Mouse (Mus musculus) hindbrain, postnatal 0 days (tissue): Measurements from ENCODE around the gene Fgfr2. TPM values are rescaled to one million over a fixed set of nuclear protein-coding genes. Genes with fewer than 3 reads are reported as not detected.
A peak's percentile ranks its signal among the peaks of the same experiment; 100 is the strongest.

Source experiments
- ATAC-seq: fragments of 200-750 bp; cut with Nextera tagmentation; 2 replicates; pipeline ENCODE4 v1.8.0; 2017; ENCODE audit warnings: mild to moderate bottlenecking, moderate TSS enrichment, moderate library complexity
- DNase-seq: peaks from one replicate; pipeline ENCODE4 v3.0.0-alpha.2; 2015; ENCODE audit warnings: low spot score
- H3K27ac ChIP-seq: fragments of 300-500 bp; sonication (generic); 2 replicates; pipeline ENCODE4 v1.5.1; 2014; ENCODE audit warnings: mild to moderate bottlenecking
- H3K27me3 ChIP-seq: fragments of 300-500 bp; sonication (generic); 2 replicates; pipeline ENCODE4 v1.6.1; 2014; ENCODE audit warnings: low read length, mixed read lengths; ENCODE audit not compliant: insufficient read depth
- H3K36me3 ChIP-seq: fragments of 300-500 bp; sonication (generic); 2 replicates; pipeline ENCODE4 v1.6.1; 2014; ENCODE audit warnings: low read length, mixed read lengths; ENCODE audit not compliant: insufficient read depth
- H3K4me1 ChIP-seq: fragments of 300-500 bp; sonication (generic); 2 replicates; pipeline ENCODE4 v1.6.1; 2014; ENCODE audit warnings: antibody characterized with exemption, low read length, mixed read lengths; ENCODE audit not compliant: insufficient read depth
- H3K4me2 ChIP-seq: fragments of 300-500 bp; sonication (generic); 2 replicates; pipeline ENCODE4 v1.6.1; 2014; ENCODE audit warnings: low read depth, mild to moderate bottlenecking, low read length, moderate library complexity, mixed read lengths
- H3K4me3 ChIP-seq: fragments of 300-500 bp; sonication (generic); 2 replicates; pipeline ENCODE4 v1.5.1; 2014; ENCODE audit warnings: low read length
- H3K9ac ChIP-seq: fragments of 300-500 bp; sonication (generic); replicated peaks from 2 replicates; pipeline ENCODE4 v1.6.1; 2014; ENCODE audit warnings: mild to moderate bottlenecking, low read length, moderate library complexity, mixed read lengths
- H3K9me3 ChIP-seq: fragments of 300-500 bp; sonication (generic); 2 replicates; pipeline ENCODE4 v1.6.1; 2016; ENCODE audit warnings: low read length, mixed read lengths
- CTCF ChIP-seq: IDR thresholded peaks from 2 replicates; pipeline ENCODE4 v1.5.1; 2016; ENCODE audit warnings: antibody characterized with exemption, control low read depth, low read depth
- WGBS: fragments of 180-500 bp; shearing (Covaris S2); extraction: QIAGEN DNeasy Blood & Tissue Kit; methylation state at CpG from one replicate; pipeline ENCODE4 v1.1.7; 2014; 5-methylcytosine and 5-hydroxymethylcytosine counted together
- polyA plus RNA-seq: library from polyadenylated mRNA; unstranded; fragments of >200 nt; fragmentation: Nextera tagmentation; extraction: Ambion mirVana; gene quantifications from 2 replicates; pipeline ENCODE4 v1.2.1, GENCODE M21; 2015
- total RNA-seq: library from RNA; depleted of rRNA; stranded (reverse); fragments of >200 nt; gene quantifications from 2 replicates; pipeline ENCODE4 v1.2.3, GENCODE M21; 2014

Fgfr2 gene
- total and polyA plus RNA-seq, 2 experiments from 2014 or later: 17.3 to 49.0 TPM

- Histone ChIP-seq H3K4me3 (no peak overlapping the region), H3K4me1 (peaks cover 11% of the 10 kb centered on the region), H3K27ac (0 out of 2 replicates have a peak overlapping the region, but pooled peaks have one; percentile 7), H3K9ac (no peak overlapping the region), H3K4me2 (no peak overlapping the region), H3K27me3 (no peaks in the 10 kb centered on the region), H3K9me3 (no peaks in the 10 kb centered on the region), H3K36me3 (no peaks in the 10 kb centered on the region)
- no peak for TF ChIP-seq CTCF
- ATAC-seq (peak; percentile 62), DNase-seq (peak; percentile 51)
- WGBS: 80% methylated on average over 14 of the region's 14 CpGs
Observed at GRCm38 (mm10) chr7:132790447-132791219, 332.5 kb downstream of the Fgfr2 start.

GRCm38 (mm10) chr7:132788826-132789225 lies 334.3 kb downstream of the Fgfr2 start:
- Histone ChIP-seq H3K4me2 (no peak overlapping the region), H3K4me3 (no peak overlapping the region), H3K9ac (no peak overlapping the region), H3K4me1 (peaks cover 17% of the 10 kb centered on the region), H3K27me3 (no peaks in the 10 kb centered on the region), H3K27ac (no peak overlapping the region), H3K9me3 (no peaks in the 10 kb centered on the region), H3K36me3 (no peaks in the 10 kb centered on the region)
- TF ChIP-seq CTCF: no peak
- WGBS: 87% methylated on average over 13 of the region's 13 CpGs
- ATAC-seq (no peak), DNase-seq (no peak)

GRCm38 (mm10) chr7:132787496-132788190 lies 335.5 kb downstream of the Fgfr2 start:
- ATAC-seq (no peak), DNase-seq (no peak)
- Histone ChIP-seq H3K4me3 (no peak overlapping the region), H3K9me3 (no peaks in the 10 kb centered on the region), H3K27me3 (no peaks in the 10 kb centered on the region), H3K36me3 (no peaks in the 10 kb centered on the region), H3K9ac (no peak overlapping the region), H3K27ac (no peak overlapping the region), H3K4me1 (peaks cover 17% of the 10 kb centered on the region), H3K4me2 (no peak overlapping the region)
- 91% methylated on average over 4 of the region's 4 CpGs for WGBS
- TF ChIP-seq CTCF: no peak

- Histone ChIP-seq H3K27ac (peak overlapping the region; percentile 20; the same call in 1 of the 2 replicates), H3K9me3 (no peaks in the 10 kb centered on the region), H3K36me3 (no peaks in the 10 kb centered on the region), H3K27me3 (no peaks in the 10 kb centered on the region), H3K4me2 (no peak overlapping the region), H3K4me1 (peaks cover 17% of the 10 kb centered on the region), H3K4me3 (no peak overlapping the region), H3K9ac (no peak overlapping the region)
- DNase-seq (no peak), ATAC-seq (no peak)
- no peak for TF ChIP-seq CTCF
- 95% methylated on average over 4 of the region's 4 CpGs for WGBS
Observed at GRCm38 (mm10) chr7:132787022-132787421, 336.1 kb downstream of the Fgfr2 start.

GRCm38 (mm10) chr7:132786522-132786921 lies 336.6 kb downstream of the Fgfr2 start:
- Histone ChIP-seq H3K9me3 (no peaks in the 10 kb centered on the region), H3K27me3 (no peaks in the 10 kb centered on the region), H3K27ac (peak overlapping the region; percentile 60), H3K4me3 (no peak overlapping the region), H3K9ac (no peak overlapping the region), H3K36me3 (no peaks in the 10 kb centered on the region), H3K4me2 (no peak overlapping the region), H3K4me1 (peaks cover 19% of the 10 kb centered on the region)
- TF ChIP-seq CTCF: no peak
- DNase-seq (peak; percentile 52), ATAC-seq (peak; percentile 64)
- WGBS: 19% methylated on average over 4 of the region's 4 CpGs

GRCm38 (mm10) chr7:132786011-132786410 lies 337.1 kb downstream of the Fgfr2 start:
- H3K4me1 ChIP-seq: peaks cover 24% of the 10 kb centered on the region
- no peak for ATAC-seq
- no peaks in the 10 kb centered on the region for H3K9me3 ChIP-seq
- H3K36me3 ChIP-seq: no peaks in the 10 kb centered on the region
- no peak overlapping the region for H3K4me3 ChIP-seq
- 59% methylated on average over 7 of the region's 7 CpGs for WGBS
- no peak overlapping the region for H3K4me2 ChIP-seq
- DNase-seq: no peak
- no peak overlapping the region for H3K9ac ChIP-seq
- peak overlapping the region; percentile 60; the same call in 1 of the 2 replicates for H3K27ac ChIP-seq
- no peak for TF ChIP-seq CTCF
- no peaks in the 10 kb centered on the region for H3K27me3 ChIP-seq
